Mouse (Mus musculus) embryo, embryonic 10.5 days (tissue): Measurements from ENCODE around the gene Farsa.

ENCODE experiments used
- DNase-seq: peaks from one replicate; pipeline ENCODE4 v3.0.0-alpha.2; 2015; ENCODE audit warnings: low spot score

Gene Farsa

DNA sequence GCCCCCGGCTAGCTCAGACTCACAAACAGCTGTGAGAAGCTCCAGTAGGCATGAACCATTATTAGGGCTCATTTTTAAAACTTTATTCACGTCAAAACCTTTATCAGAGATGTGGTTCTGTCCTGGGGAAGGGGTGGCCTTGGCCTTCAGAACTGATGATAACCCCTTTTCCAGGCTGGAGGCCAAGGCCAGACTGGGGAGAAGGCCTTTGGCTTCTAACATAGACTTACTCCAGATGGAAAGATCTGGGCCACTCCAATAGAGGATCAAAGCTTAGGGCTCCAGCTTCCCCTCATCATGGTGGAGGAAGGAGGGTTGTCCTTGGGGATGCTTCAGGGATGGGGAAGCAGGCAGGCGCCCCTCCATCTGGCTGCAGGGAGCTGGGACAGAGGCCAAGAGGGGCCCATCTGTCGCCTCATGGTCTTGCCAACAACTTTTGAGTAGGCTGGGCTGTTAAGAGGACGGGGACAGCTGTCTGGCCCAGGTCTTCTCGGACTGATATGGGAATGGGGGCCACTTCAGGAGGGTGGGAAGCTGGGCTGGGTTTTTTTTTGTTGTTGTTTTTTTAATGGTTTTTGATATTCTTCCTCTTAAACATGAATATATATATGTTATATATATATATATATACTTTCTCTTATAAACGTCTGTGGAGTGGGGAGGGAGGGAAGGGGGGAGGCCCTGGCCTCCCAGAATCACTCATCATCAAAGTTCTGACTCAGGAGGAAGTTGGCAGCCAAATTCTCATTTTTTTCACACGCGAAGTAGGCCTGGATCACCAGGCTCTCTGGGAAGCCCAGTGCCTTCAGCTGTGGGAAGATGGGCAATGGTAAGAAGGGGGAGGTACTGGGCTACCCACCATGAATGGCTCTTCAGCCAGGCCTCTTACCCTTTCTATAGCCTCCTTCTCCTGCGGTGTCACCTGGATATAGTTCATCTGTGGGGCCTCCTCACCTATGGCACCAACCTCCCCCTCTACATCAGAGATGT is 21.6 kb upstream of the Farsa start:
- no peak for DNase-seq

DNA sequence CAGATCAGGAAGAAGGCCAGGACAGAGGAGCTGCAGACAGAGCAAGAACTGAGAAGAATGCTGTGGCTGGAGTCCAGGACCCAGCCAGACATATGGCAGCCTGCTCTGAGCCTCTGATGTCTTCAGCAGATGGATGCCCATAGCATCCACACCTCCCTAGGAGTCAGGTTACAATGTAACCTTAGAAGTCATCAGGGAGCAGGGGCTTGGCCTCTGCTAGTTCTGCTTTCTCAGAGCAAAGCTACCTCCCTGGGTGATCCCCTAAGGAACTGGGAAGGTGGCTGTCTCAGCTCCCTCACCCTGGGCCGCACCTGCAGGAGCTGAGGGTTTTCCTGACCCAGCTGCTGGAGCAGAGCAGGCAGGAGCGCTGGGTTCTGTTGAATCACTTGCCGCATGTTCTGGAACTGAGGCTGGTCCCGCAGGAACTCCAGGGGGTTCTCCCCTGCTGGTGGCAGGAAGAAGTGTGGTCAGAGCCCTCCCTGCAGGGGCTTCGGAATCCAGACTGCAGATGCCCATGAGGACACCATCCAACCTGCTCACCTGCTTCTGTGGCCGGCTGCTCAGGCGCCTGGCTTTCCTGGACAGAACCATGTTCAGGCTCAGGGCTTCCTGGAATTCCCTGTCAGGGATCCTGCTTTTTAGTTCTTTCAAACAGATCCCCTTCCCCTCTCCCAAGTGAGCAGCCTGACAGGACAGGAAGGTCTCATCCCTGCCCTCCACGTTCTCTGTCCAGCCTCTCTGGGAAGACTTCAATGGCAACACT is 19.5 kb upstream of the Farsa start:
- DNase-seq = peak; percentile 75

DNA sequence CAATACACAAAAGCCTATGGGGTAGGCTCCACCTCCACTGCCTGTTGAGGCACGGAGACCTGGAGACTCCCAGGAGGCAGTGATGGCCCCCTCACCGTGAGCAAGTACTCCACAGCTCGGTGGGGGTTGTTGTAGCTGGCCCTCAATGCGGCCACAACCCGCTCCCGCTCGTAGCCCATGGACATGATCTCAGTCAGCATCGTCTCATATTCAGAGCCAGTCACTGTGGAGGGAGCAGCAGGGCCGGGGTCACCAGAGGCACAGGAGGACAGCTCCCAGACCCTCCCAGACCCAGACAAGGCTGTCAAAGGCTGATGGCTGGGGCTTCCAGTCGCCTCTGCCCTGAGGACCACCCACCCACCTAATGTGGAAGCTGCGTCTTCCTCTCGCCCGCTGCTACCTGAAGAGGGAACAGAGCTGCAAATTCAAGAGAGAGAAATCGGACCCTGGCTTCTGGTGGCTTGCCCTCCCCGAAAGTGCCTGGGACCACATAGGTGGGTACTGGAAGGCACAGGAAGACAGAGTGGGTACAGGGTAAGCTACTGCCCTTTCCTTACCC is 18.8 kb upstream of the Farsa start:
- DNase-seq = no peak

DNA sequence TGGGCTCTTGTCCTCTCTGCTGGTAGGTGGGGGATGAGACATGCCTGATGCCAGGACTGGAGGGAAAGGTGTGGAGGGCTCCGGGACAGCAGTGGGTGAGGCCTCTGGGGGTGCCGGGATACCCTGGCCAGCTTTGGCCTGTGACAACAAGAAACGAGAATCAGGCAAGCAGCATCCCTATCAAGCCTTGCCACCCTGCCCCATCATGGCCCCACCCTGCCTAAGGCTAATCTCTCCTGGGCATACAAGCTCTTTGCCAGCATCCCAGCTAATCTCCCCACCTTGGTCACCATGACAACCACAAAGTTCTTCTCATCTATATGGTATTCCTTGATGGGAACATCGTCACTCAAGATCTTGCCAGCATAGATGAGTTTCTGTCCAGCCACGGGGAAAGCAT is 18.3 kb upstream of the Farsa start:
- no peak for DNase-seq

DNA sequence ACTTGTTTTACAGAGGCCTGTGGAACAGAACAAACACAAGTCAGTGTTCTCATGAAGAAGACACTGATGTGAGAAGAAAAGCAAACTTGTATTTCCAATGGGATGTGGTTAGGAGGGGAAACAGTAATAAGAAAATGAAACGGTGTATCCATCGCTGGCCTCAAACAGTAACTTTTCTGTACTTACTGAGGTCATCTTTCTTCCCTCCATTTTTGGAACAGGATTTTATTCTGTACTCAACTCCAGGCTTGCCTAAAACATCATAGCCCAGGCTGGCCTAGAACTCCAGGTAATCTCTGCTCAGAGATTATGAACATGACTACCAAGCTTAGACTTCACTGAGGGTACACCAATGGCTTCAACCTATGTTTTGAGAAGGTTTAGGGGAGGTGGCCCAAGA is 17.4 kb upstream of the Farsa start:
- no peak for DNase-seq

DNA sequence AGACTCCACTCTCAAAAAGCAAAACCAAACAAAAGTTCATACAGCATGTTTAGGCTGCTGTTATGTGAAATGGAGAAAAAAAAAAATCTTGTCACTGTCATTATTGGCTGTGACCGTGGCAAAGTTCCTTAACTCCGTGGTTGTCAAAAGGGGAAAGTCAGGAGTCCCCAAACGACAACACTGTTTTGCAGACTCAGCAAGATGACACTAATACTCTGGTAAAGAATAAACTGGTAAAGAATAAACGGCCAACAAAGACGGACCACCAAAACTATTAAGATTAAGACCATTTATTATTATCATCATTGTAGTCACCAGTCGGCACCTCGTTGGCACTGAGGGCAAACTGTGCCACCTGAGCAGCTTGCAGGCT is 16.9 kb upstream of the Farsa start:
- peak; percentile 19 for DNase-seq

DNA sequence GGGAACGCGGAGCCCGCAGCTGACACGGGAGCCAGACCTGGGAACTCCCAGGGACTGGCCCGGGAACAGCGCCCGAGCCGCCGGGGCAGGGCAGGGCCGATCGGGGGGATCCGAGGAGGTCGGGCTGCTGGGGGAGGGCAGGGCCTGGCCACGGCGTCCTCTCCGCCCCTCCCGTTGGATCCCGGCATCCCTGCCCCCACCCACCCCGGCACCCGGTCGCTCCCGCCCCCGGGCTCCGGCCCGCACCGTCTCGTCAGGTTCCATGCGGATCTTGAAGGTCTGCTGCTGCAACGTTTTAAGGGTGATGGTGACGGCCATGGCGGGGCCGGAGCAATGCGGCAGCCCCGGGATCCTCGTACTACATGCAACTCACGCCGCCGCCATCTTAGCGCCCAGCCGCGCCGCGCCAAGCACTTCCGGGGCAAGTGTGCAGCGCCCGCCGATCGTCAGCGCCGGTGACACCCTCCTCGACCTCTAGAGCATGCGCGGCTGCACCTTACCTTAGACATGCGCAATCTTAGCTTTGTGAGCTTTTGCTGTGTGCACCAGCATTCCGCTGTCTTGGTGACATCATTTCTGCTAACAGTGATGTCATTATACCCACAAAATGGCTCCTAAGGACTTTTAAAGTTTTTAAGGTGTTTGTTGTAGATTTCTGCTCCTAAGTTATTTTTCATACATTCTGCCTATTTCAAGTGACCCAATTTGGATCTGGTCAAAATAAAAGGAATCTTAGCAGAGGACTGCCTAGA is 16.4 kb upstream of the Farsa start, which contains the start of gene Rad23a:
Rad23a (minus strand) TSS at position 418 of the 752 bp plus-strand sequence.
- DNase-seq = peak; percentile 97

DNA sequence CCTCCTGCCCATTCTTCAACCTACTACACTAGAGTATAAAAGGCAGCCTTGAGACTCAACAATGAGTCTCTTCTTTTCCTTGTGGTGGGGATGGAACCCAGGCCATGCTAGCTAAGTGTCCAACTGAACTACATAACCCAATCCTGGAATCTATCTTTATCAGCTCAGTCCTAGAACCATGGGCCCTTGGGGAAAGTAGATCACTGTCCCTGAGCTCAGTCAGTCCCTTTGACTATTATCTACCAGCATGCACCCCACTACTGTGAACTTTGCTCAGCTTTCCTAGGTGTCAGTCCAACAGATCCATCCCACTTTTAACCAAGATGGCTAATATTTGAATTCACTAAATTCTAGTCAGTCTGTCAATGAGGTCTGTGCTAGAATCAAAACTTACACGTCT is 15.3 kb upstream of the Farsa start:
- DNase-seq = no peak

DNA sequence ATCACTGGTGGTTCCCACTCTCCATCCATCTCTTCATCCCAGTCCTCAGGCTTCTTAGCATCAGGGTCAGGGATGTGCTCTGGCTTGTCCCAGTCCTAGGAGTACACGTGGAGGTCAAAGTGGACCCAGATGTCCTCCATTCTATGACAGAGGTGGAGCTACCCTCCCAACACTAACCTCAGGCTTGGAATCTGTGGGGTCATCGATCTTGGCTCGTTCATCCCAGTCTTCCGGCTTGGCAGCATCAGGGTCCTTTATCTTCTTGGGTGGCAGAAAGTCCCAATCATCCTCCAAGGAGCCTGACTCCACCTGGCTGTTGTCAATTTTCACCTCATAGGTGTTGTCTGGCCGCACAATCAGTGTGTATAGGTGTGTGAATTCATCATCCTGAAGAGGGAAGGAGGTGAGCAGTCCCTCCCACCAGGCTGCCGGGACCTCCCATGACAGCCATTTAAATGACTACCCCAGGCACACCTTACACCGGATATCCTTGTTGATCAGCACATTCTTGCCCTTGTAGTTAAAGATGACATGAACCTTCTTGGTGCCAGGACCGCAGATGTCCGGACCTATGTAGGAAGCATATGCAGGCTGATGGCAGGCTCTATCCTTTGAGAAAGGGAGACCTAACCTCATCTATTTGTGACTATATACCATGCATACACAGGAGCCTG is 12.3 kb upstream of the Farsa start:
- DNase-seq = no peak

DNA sequence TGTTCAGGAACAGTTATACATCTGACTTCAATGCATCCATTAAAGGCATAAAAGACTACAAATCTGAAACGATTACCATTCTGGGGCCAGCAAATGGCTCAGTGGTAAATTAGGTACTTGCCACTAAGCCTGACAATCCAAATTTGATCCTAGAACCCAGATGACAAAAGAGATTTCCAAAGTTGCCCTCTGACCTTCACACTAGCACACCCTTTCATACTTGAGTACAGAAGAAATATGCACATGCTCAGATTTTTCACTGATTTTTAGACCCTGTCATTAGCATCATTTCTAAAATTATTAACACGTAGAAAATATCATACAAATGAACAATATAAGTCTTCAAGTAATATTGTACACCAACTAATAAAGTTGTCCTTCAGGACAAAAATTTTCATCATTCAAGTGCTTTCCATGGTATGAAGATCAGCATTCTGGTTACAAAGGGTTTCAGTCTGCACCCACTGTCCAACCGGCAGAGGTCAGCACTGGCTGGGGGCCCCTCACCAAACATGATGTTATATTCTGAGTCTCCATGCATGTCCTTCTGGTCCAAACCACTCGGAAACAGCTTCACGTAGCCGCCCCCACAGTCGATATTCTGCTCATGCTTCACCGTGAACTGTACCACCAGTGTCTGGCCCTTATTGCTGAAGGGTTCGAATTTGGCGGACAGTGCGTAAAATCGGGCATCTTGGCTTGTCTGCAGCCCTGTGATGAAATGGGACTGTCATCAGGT is 11.3 kb upstream of the Farsa start:
- DNase-seq = peak; percentile 64

DNA sequence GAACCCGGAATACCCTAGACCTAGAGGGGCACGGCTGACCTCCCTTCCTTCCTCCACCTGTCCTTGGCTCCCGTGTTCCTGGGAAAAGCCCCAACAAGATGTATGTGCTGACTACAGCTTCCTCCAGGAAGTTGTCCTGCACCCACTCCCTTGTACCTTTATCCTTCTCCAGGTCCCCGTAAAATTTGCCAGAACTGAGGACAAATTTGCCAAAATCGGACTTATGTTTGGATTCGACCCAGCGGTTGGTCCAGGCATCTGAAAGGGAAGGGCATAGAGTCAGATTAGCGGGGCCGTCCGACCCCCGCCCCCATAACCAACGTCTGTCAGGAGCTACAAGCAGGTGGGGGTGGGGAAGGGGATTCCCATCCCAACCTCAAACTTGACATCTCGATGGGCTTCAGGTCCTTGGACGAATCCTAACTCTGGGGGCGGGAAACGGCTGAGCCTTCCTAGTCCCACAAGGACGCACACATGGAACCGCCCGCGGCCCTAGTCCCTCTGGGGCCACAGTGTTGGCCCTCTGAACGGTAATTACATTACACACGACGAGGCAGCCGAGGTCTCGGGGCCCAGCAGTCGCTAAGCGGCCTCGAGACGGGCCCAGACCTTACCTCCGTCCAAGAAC is 10.6 kb upstream of the Farsa start:
- peak; percentile 56 for DNase-seq

DNA sequence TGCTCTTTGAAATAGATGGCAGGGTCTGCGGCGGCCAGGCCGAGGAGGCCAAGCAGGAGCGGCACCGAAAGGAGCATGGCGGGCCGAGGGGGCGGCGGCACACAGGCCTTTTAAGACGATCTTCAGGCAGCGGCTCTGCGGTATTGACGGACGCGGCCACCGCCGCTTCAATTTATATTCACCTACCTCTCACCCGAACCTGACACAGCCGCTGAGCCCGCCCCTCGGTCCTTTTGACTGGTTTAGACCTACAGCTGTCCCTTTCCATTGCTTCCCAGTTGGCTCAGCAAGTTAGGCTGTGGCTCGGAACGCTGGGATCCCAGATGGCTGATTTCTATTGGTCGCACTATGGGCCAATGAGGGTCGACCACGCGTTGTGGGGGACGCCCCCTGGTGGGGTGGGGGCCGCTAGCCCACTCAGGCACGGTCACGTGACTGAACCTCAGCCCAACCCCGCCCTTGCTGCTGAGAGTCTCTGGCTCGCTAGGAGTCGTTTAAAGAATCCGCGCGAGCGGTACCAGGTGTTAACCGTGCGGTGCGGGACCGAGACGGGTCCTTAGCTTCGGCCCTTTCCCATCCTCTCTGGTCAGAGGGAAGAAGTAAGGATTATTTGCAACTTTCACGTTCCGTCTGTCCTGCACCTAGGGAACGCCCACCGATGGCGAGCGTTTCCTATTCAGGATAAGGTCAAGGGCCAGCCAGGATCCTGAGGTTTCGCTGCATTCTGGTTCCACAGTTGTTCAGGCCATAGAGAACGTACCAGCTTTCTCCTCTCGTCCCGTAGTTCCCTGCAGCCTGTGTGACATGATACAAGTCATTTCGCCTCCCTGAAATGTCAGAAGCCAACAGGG is 9.8 kb upstream of the Farsa start, which contains the start of gene Calr:
Calr (minus strand) TSS at position 213 of the 851 bp plus-strand sequence.
- DNase-seq = peak; percentile 100

DNA sequence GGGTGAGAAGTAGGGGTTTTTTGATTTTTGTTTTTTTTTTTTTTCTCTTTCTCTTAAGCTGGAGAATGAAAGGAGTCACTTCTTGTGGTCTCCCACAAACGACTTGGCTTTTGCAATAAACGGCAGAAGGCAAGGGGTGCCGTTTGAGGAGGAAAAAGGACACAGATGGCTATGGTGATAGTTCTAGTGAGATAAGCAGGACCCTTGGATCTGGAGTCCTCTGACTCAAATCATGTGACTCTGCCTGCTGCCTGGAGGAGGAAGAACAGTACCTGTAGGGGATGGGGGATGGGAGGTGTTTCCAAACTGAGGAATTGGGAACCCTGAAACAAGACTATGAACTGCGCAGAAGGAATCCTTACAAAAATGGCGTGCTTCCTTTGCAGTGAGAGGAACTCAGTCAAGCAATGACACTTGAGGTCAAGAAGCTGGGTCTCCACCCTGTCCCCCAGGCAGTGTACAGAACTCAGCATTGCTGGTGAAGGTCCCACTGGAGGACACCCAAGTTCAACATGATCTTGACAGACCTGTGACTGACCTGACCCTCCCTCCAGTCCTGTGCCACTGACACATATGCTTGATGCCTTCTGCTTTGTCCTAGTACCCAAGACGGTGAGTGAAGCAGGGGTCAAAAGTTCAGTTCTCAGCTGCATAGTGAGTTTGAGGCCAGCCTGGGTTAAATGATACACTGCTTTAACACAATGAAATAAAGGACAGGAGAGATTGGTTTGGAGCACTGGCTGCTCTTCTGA is 8.9 kb upstream of the Farsa start:
- peak; percentile 48 for DNase-seq

DNA sequence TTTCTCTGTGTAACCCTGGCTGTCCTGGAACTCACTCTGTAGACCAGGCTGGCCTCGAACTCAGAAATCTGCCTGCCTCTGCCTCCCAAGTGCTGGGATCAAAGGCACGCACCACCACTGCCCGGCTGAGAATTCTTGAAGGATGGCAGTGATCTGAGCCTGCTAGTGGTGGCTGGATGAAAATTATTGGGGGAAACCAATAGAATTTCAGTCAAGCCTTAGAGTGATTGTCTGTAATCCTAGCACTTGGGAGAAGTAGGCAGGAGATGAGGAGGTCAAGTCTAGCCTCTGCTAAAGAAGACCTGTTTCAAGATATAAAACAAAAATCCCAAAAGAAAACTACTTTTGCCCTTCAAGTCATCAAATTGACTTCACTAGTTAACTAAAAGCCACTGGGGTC is 355 bp upstream of the Farsa start:
- DNase-seq = no peak

DNA sequence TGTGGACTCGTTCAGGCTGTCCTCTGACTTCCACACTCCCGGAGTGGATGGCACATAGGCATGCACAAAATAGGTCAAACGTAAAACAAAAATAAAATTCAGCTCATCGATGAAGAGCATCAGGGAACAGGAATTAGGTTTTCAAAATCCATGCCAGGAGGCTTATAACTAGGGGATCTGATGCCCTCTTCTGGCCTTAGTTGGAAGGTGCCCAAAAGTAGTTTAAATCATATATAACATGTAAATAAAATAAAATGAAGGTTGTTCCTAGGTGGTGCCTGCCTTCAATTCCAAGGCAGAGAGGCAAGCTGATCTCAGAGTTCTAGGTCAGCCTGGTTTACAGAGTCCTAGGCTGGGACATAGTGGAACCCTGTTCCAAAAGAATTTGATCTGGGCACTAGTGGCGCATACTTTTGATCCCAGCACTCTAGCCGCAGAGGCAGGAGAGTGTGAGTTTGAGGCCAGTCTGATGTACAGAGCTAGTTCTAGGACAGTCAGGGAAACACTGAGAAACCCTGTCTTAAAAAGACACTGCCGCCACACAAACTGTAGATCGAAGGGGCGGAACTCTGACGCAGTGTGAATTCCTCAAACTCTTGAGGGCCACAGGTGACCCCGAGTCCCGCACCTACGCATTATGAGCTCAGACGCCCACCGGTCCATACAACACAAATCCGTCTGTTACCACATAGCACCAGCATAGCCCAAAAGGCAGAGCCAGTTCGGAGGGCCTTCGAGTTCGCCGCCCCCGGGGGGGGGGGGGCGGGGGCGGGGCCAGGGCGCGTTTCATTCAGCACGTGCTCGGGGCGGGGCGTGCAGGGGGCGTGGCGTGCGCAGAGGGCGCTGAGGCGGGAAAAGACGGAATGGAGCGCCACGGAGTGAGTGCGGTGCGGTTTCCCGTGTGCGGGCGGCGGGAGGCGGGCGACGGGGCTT is 14.9 kb downstream of the Farsa start, which contains the start of gene Syce2:
Syce2 (plus strand) TSS at position 736 of the 933 bp plus-strand sequence.
- DNase-seq = peak; percentile 68

DNA sequence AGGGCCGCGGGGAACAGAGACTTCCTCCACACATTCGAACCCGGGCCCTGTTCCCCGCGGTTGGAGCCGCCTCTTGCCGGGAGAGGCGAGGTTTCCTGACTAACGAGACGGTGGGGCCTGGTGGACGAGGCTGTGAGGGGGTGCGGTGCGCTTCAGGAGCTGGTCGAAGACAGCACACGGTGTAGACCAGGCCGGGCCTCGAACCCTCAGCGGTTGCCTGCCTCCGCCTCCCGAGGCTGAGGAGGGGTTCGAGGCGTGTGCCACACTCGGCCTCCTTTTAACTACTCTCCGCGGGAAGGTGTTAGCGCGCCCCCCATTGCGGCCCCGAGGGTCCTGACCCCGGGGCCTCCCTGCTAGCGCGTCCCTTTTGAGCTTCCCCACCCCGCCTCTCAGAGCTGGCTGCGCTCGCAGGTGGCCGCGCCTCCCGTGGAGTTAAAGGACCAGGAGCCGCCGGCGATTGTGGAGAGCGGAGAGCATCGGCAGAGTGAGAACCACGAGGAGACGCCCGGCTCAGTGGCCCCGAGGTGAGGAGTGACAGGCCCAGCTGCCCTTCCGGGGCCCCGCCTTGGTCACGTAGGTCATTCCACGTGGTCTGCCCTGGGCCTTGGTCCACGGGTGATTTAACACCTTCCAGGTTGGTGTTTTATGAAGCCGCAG is 15.6 kb downstream of the Farsa start:
- peak; percentile 54 for DNase-seq

DNA sequence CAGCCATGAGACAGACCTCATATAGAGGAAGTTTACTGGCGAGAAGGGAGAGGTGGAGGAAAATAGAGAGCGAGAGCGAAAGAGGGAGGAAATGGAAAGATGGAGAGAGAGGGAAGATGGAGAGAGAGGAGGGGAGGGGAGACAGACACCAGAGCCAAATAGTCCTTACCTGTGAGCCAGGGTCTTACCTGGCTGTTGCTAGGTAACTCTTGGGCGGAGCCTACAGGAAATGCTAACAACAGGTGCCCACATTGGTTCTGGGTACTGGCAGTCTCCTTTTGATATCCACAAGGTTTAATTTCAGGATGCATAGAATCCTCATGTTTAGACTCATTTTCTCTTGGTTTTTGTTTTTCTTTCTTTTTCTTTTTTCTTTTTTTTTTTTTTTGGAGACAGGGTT is 16.2 kb downstream of the Farsa start:
- no peak for DNase-seq
